Mouse (Mus musculus): Measurements from ENCODE around the gene Tmem37. TPM values are rescaled to one million over a fixed set of nuclear protein-coding genes. Genes with fewer than 3 reads are reported as not detected.

Gene Tmem37
- 30.0 and 35.6 TPM in 2 replicates for polyA plus RNA-seq (2012; rRNA removed)

GRCm38 (mm10) chr1:120073519-120074306 is at the start of gene Tmem37:
TSS of gene Tmem37 (minus strand) at chr1:120074074.

DNA sequence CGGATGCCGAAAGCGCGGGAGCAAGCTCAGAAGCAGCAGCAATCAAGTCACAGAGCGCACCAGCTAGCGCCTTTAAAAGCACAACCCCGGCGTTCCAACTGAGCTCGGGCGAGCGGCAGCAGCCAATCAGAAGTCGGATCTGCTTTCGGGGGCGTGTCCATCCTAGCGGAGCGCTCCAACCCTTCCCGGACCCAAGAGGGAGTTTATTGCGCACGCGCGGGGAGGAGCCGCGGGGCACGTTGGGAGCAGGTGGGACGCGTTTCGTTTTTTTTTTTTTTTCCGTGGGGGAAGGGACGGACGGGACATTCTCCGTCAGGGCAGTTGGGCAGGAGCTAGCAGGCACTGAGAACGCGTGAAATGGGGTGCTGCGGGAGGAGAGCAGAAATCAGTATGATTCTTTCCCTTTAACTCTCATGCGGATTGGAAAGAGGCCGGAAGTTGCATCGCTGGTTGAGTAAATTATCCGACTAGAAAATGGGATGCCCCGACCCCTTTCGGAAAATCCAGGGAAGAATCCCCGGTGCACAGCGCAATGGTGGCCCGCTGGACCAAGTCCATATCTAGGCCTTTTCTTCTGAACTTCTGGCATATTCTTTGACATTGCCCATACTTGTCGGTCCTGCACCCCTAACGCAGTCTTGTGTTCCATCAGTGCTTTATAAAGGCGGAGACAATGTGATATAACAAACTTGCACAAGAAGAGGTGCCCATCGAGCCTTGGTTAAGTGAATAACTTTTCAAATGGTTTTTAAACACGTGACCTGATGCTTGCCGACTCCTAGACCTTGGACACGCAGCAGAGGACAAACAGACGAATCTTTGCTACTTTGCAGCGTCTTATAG is 47.3 kb upstream of the Tmem37 start, which contains the start of the genes Dbi and 3110009E18Rik:
Gene Dbi (minus strand): TSS at position 110 of the 843 bp plus-strand sequence.
Gene 3110009E18Rik (plus strand): TSS at position 219 of the 843 bp plus-strand sequence.

Other genes starting within 250 kb of the Tmem37 start
- gene Ptpn4, start 236.5 kb downstream of the Tmem37 start, polyA plus RNA-seq (2012; rRNA removed): 6.7 and 9.4 TPM in 2 replicates
- 4.4 and 6.3 TPM in 2 replicates for gene Tmem177, start 160.9 kb downstream of the Tmem37 start, polyA plus RNA-seq (2012; rRNA removed)
- 0.37 and 0.41 TPM in 2 replicates for gene Cfap221, start 76.8 kb downstream of the Tmem37 start, polyA plus RNA-seq (2012; rRNA removed)
- 0.38 and 0.61 TPM in 2 replicates for gene Sctr, start 67.2 kb downstream of the Tmem37 start, polyA plus RNA-seq (2012; rRNA removed)
- gene Dbi, start 47.0 kb upstream of the Tmem37 start, polyA plus RNA-seq (2012; rRNA removed): 251 and 335 TPM in 2 replicates
- 0.73 and 0.76 TPM in 2 replicates for gene 3110009E18Rik, start 47.1 kb upstream of the Tmem37 start, polyA plus RNA-seq (2012; rRNA removed)
- gene Steap3, start 198.6 kb upstream of the Tmem37 start, polyA plus RNA-seq (2012; rRNA removed): 133 and 142 TPM in 2 replicates

Measured in ovary, adult 2 months (tissue).